Mouse (Mus musculus): ENCODE data around the gene 4632433K11Rik.
"Not testable (repeated sequence)": the region's sequence is repeated elsewhere in the genome, so short reads cannot be mapped to it uniquely, and the experiment has no call there.

4632433K11Rik gene

GRCm38 (mm10) chr7:5076931-5077330 is 43.0 kb downstream of the 4632433K11Rik start:
- in situ Hi-C loops (cut with MboI; ENCODE audit: low pct_unique_long_range_greater_than_20kb in 1 of 2, low sequenced_read_pairs in 2 of 2, unreplicated experiment in 1 of 2), result no loop called here

GRCm38 (mm10) chr7:5079365-5080009 is 45.6 kb downstream of the 4632433K11Rik start:
- in situ Hi-C loops (cut with MboI; ENCODE audit: low pct_unique_long_range_greater_than_20kb in 1 of 2, low sequenced_read_pairs in 2 of 2, unreplicated experiment in 1 of 2), result not testable (repeated sequence)

GRCm38 (mm10) chr7:5080010-5080751 is 46.3 kb downstream of the 4632433K11Rik start, which contains the start of gene Epn1:
Epn1 (plus strand) TSS chr7:5080235.
- in situ Hi-C loops (cut with MboI; ENCODE audit: low pct_unique_long_range_greater_than_20kb in 1 of 2, low sequenced_read_pairs in 2 of 2, unreplicated experiment in 1 of 2), result no loop called here

- in situ Hi-C loops (cut with MboI; ENCODE audit: low pct_unique_long_range_greater_than_20kb in 1 of 2, low sequenced_read_pairs in 2 of 2, unreplicated experiment in 1 of 2), result no loop called here
These were observed 46.9 kb downstream of the 4632433K11Rik start for GRCm38 (mm10) chr7:5080815-5081214.

- in situ Hi-C loops (cut with MboI; ENCODE audit: low pct_unique_long_range_greater_than_20kb in 1 of 2, low sequenced_read_pairs in 2 of 2, unreplicated experiment in 1 of 2), result no loop called here
These were observed 47.3 kb downstream of the 4632433K11Rik start for GRCm38 (mm10) chr7:5081241-5081640.

GRCm38 (mm10) chr7:5081939-5082338 is 48.0 kb downstream of the 4632433K11Rik start:
- in situ Hi-C loops (cut with MboI; ENCODE audit: low pct_unique_long_range_greater_than_20kb in 1 of 2, low sequenced_read_pairs in 2 of 2, unreplicated experiment in 1 of 2), result no loop called here

- in situ Hi-C loops (cut with MboI; ENCODE audit: low pct_unique_long_range_greater_than_20kb in 1 of 2, low sequenced_read_pairs in 2 of 2, unreplicated experiment in 1 of 2), result no loop called here
These were observed 49.6 kb downstream of the 4632433K11Rik start for GRCm38 (mm10) chr7:5083325-5084105.

All from mouse embryonic stem cell (cell line).